Mouse (Mus musculus): ENCODE measurements around the gene Ptch2.

DNA sequence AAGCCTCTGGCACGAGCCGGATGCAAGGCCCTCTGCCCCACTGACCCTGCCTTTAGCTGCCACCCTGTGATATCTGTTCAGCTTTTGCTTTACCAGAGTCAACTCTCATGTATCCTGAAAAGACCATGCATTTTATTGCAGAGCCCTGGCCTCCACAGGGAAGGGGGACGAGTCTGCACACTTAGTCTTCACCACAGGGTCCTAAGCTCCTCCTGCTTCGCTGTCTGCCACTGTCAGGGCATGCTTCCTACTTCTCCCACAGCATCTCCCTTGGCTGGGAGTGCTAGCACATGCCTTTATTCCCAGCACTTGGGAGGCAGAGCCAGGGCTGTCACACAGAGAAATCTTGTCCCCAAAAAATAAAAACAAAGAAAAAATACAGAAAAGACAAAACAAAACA is 65.3 kb downstream of the Ptch2 start:
- TF ChIP-seq CTCF (IDR thresholded peaks at IDR 0.05; ENCODE audit: low read depth, low read length) (no peak), GATA1 (IDR thresholded peaks at IDR 0.05; ENCODE audit: borderline replicate concordance, low read length) (no peak)

Data from G1E (cell line).